Mouse (Mus musculus) heart, embryonic 10.5 days (tissue): ENCODE results near the gene Cpa3. TPM values are rescaled to one million over a fixed set of nuclear protein-coding genes. Genes with fewer than 3 reads are reported as not detected.

Source experiments
- DNase-seq: peaks from one replicate; pipeline ENCODE4 v3.0.0-alpha.2; 2017; ENCODE audit warnings: low spot score
- H3K27ac ChIP-seq: fragments of 300-500 bp; sonication (generic); 2 replicates; pipeline ENCODE4 v1.5.1; 2016; ENCODE audit warnings: mild to moderate bottlenecking
- H3K27me3 ChIP-seq: fragments of 300-500 bp; sonication (generic); 2 replicates; pipeline ENCODE4 v1.6.1; 2016; ENCODE audit warnings: mild to moderate bottlenecking; ENCODE audit not compliant: poor library complexity, insufficient read depth, severe bottlenecking
- H3K36me3 ChIP-seq: fragments of 300-500 bp; sonication (generic); 2 replicates; pipeline ENCODE4 v1.6.1; 2016; ENCODE audit warnings: mild to moderate bottlenecking, moderate library complexity
- H3K4me1 ChIP-seq: fragments of 300-500 bp; sonication (generic); 2 replicates; pipeline ENCODE4 v1.6.1; 2016; ENCODE audit warnings: mild to moderate bottlenecking
- H3K4me3 ChIP-seq: fragments of 300-500 bp; sonication (generic); 2 replicates; pipeline ENCODE4 v1.5.1; 2016; ENCODE audit warnings: mild to moderate bottlenecking, moderate library complexity
- H3K9me3 ChIP-seq: fragments of 300-500 bp; sonication (generic); 2 replicates; pipeline ENCODE4 v1.6.1; 2016; ENCODE audit warnings: mild to moderate bottlenecking, moderate library complexity
- WGBS: fragments of 180-500 bp; shearing (Covaris S2); methylation state at CpG from one replicate; pipeline ENCODE4 v1.1.7; 2016; 5-methylcytosine and 5-hydroxymethylcytosine counted together
- polyA plus RNA-seq: library from polyadenylated mRNA; unstranded; fragments of >200 nt; fragmentation: Nextera tagmentation; extraction: Ambion mirVana; gene quantifications from 2 replicates; pipeline ENCODE4 v1.2.1, GENCODE M21; 2016

Cpa3 gene
- polyA plus RNA-seq, result 0.28 and 0.36 TPM in 2 replicates

- 72% methylated on average over 3 of the region's 3 CpGs for WGBS
- H3K36me3 ChIP-seq, result no peaks in the 10 kb centered on the region
- H3K4me3 ChIP-seq, result no peak within 1 kb of the TSS
- no peak for DNase-seq
- no peaks in the 10 kb centered on the region for H3K9me3 ChIP-seq
- no peaks in the 10 kb centered on the region for H3K4me1 ChIP-seq
- no peak within 1 kb of the TSS for H3K27ac ChIP-seq
- no peaks in the 10 kb centered on the region for H3K27me3 ChIP-seq
Observed at GRCm38 (mm10) chr3:20242050-20242449, at the start of gene Cpa3. Gene Cpa3 (minus strand): TSS chr3:20242181.

- H3K9me3 ChIP-seq, result no peaks in the 10 kb centered on the region
- H3K27ac ChIP-seq, result no peak overlapping the region
- H3K27me3 ChIP-seq, result no peaks in the 10 kb centered on the region
- H3K4me1 ChIP-seq, result no peaks in the 10 kb centered on the region
- no peak overlapping the region for H3K4me3 ChIP-seq
- no peaks in the 10 kb centered on the region for H3K36me3 ChIP-seq
- no peak for DNase-seq
Observed at GRCm38 (mm10) chr3:20291370-20291769, 49.4 kb upstream of the Cpa3 start.

GRCm38 (mm10) chr3:20288761-20289160 is 46.8 kb upstream of the Cpa3 start:
- Histone ChIP-seq H3K4me1 (no peaks in the 10 kb centered on the region), H3K36me3 (no peaks in the 10 kb centered on the region), H3K9me3 (no peaks in the 10 kb centered on the region), H3K27ac (no peak overlapping the region), H3K4me3 (no peak overlapping the region), H3K27me3 (no peaks in the 10 kb centered on the region)
- DNase-seq, result no peak
- 89% methylated on average over 2 of the region's 2 CpGs for WGBS

GRCm38 (mm10) chr3:20281796-20282195 is 39.8 kb upstream of the Cpa3 start:
- no peaks in the 10 kb centered on the region for H3K4me1 ChIP-seq
- DNase-seq, result no peak
- no peak overlapping the region for H3K27ac ChIP-seq
- H3K9me3 ChIP-seq, result no peaks in the 10 kb centered on the region
- no peak overlapping the region for H3K4me3 ChIP-seq
- H3K27me3 ChIP-seq, result no peaks in the 10 kb centered on the region
- H3K36me3 ChIP-seq, result no peaks in the 10 kb centered on the region
- 80% methylated on average over 1 of the region's 1 CpGs for WGBS

- no peaks in the 10 kb centered on the region for H3K4me1 ChIP-seq
- DNase-seq, result no peak
- H3K27me3 ChIP-seq, result no peaks in the 10 kb centered on the region
- 79% methylated on average over 3 of the region's 3 CpGs for WGBS
- H3K9me3 ChIP-seq, result no peaks in the 10 kb centered on the region
- H3K36me3 ChIP-seq, result no peaks in the 10 kb centered on the region
- H3K27ac ChIP-seq, result no peak within 1 kb of the TSS
- H3K4me3 ChIP-seq, result no peak within 1 kb of the TSS
Observed at GRCm38 (mm10) chr3:20275633-20276032, 33.7 kb upstream of the Cpa3 start, which contains the start of gene Cpb1. Gene Cpb1 (minus strand): TSS chr3:20275733.

- 26% methylated on average over 9 of the region's 9 CpGs for WGBS
- no peak for DNase-seq
- H3K27ac ChIP-seq, result no peak overlapping the region
- H3K4me3 ChIP-seq, result no peak overlapping the region
- H3K9me3 ChIP-seq, result no peaks in the 10 kb centered on the region
- no peaks in the 10 kb centered on the region for H3K27me3 ChIP-seq
- H3K36me3 ChIP-seq, result no peaks in the 10 kb centered on the region
- 0 out of 2 replicates have a peak, but pooled peaks cover 3% of the 10 kb centered on the region for H3K4me1 ChIP-seq
Observed at GRCm38 (mm10) chr3:20254566-20255479, 12.8 kb upstream of the Cpa3 start.

GRCm38 (mm10) chr3:20243913-20244312 is 1.9 kb upstream of the Cpa3 start:
- Histone ChIP-seq H3K27ac (no peak overlapping the region), H3K36me3 (no peaks in the 10 kb centered on the region), H3K4me3 (no peak overlapping the region), H3K27me3 (no peaks in the 10 kb centered on the region), H3K9me3 (no peaks in the 10 kb centered on the region), H3K4me1 (no peaks in the 10 kb centered on the region)
- WGBS, result 68% methylated on average over 1 of the region's 1 CpGs
- no peak for DNase-seq

GRCm38 (mm10) chr3:20239741-20240140 is 2.2 kb downstream of the Cpa3 start:
- WGBS, result 79% methylated on average over 3 of the region's 3 CpGs
- Histone ChIP-seq H3K9me3 (no peaks in the 10 kb centered on the region), H3K27ac (no peak overlapping the region), H3K36me3 (no peaks in the 10 kb centered on the region), H3K4me3 (no peak overlapping the region), H3K27me3 (no peaks in the 10 kb centered on the region), H3K4me1 (no peaks in the 10 kb centered on the region)
- DNase-seq, result no peak

GRCm38 (mm10) chr3:20236965-20237364 is 5.0 kb downstream of the Cpa3 start:
- Histone ChIP-seq H3K27me3 (no peaks in the 10 kb centered on the region), H3K9me3 (no peaks in the 10 kb centered on the region), H3K4me3 (no peak overlapping the region), H3K36me3 (no peaks in the 10 kb centered on the region), H3K27ac (no peak overlapping the region), H3K4me1 (no peaks in the 10 kb centered on the region)
- DNase-seq, result no peak
- WGBS, result 39% methylated on average over 1 of the region's 1 CpGs

GRCm38 (mm10) chr3:20229027-20229426 is 13.0 kb downstream of the Cpa3 start:
- Histone ChIP-seq H3K27me3 (no peaks in the 10 kb centered on the region), H3K4me1 (no peaks in the 10 kb centered on the region), H3K36me3 (no peaks in the 10 kb centered on the region), H3K4me3 (no peak overlapping the region), H3K27ac (no peak overlapping the region), H3K9me3 (no peaks in the 10 kb centered on the region)
- DNase-seq, result no peak
- 79% methylated on average over 1 of the region's 1 CpGs for WGBS

GRCm38 (mm10) chr3:20225429-20225828 is 16.6 kb downstream of the Cpa3 start:
- DNase-seq, result no peak
- H3K4me3 ChIP-seq, result no peak overlapping the region
- no peaks in the 10 kb centered on the region for H3K27me3 ChIP-seq
- 77% methylated on average over 2 of the region's 2 CpGs for WGBS
- no peaks in the 10 kb centered on the region for H3K4me1 ChIP-seq
- no peak overlapping the region for H3K27ac ChIP-seq
- no peaks in the 10 kb centered on the region for H3K9me3 ChIP-seq
- no peaks in the 10 kb centered on the region for H3K36me3 ChIP-seq

- Histone ChIP-seq H3K27me3 (no peaks in the 10 kb centered on the region), H3K4me1 (no peaks in the 10 kb centered on the region), H3K36me3 (no peaks in the 10 kb centered on the region), H3K9me3 (no peaks in the 10 kb centered on the region), H3K4me3 (no peak overlapping the region), H3K27ac (no peak overlapping the region)
- WGBS, result 81% methylated on average over 9 of the region's 9 CpGs
- DNase-seq, result no peak
Observed at GRCm38 (mm10) chr3:20222926-20223698, 18.9 kb downstream of the Cpa3 start.

GRCm38 (mm10) chr3:20222136-20222535 is 19.8 kb downstream of the Cpa3 start:
- no peaks in the 10 kb centered on the region for H3K36me3 ChIP-seq
- no peak for DNase-seq
- H3K27me3 ChIP-seq, result no peaks in the 10 kb centered on the region
- H3K9me3 ChIP-seq, result no peaks in the 10 kb centered on the region
- H3K27ac ChIP-seq, result no peak overlapping the region
- H3K4me3 ChIP-seq, result no peak overlapping the region
- WGBS, result 76% methylated on average over 3 of the region's 3 CpGs
- no peaks in the 10 kb centered on the region for H3K4me1 ChIP-seq
